Mouse (Mus musculus): ENCODE results near the gene Noct. TPM values are rescaled to one million over a fixed set of nuclear protein-coding genes. Genes with fewer than 3 reads are reported as not detected.

The Noct gene
- total RNA-seq, 1 experiment: 53.4 TPM

DNA sequence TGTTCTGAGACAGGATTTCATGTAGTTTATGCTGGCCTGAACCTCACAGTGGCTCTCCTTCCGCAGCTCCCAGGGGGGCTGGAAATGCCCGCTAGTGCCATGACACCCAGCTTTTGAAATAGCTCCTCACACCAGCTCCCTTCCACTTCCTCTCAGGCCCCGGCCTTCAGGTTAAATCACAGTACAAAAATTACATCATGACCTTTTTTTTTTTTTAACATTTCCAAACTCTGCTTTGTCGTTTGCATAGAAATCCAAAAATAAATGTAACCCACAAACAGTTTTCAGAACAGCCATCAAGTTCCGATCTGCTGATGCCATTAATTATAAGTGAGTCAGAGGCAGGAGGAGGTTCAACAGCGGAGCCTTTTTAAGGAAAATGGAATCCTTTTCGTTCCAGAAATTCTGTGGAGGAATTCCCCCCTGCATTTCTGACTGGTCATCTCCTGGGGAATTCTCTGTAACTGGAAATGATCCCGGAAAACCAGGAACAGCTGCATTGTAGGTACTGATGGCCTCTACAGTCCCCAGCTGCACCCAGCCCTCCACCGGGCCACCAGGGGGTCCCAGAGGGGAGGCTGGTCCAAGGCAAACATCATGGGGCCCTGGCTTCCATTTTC, 27.0 kb upstream of the Noct start:
- Histone ChIP-seq H3K36me3 (ENCODE audit: control insufficient read depth, insufficient read depth, low read length, poor library complexity, severe bottlenecking) (no peaks in the 10 kb centered on the region), H3K9ac (ENCODE audit: insufficient read depth, low read depth, low read length, poor library complexity, severe bottlenecking) (no peak overlapping the region), H3K4me1 (ENCODE audit: control insufficient read depth in 2 of 2, insufficient read depth in 2 of 2, low read length in 2 of 2, poor library complexity in 1 of 2) (peaks cover 2 to 9% of the 10 kb centered on the region in 2 experiments; a peak in 3 of 4 replicates), H3K9me3 (ENCODE audit: control insufficient read depth, insufficient read depth, low read depth, low read length) (no peaks in the 10 kb centered on the region), H3K27ac (ENCODE audit: insufficient read depth, low read depth, low read length, poor library complexity, severe bottlenecking) (no peak overlapping the region), H3K4me3 (ENCODE audit: insufficient read depth in 1 of 2, low read depth in 1 of 2, low read length in 2 of 2, poor library complexity in 1 of 2, severe bottlenecking in 1 of 2) (0 out of 4 replicates have a peak overlapping the region, but pooled peaks of 1 of the 2 experiments have one; percentile 2)
- no peak for TF ChIP-seq CHD2 (IDR thresholded peaks at IDR 0.05; ENCODE audit: low read depth, low read length)
- no peak for TF ChIP-seq MAFK (IDR thresholded peaks at IDR 0.05; ENCODE audit: insufficient read depth, low read depth, low read length)
- TF ChIP-seq ZC3H11A (IDR thresholded peaks at IDR 0.05; ENCODE audit: borderline replicate concordance, low read depth, low read length): no peak
- no peak for TF ChIP-seq HCFC1 (IDR thresholded peaks at IDR 0.05; ENCODE audit: borderline replicate concordance, insufficient read depth, low read length)
- TF ChIP-seq ZNF384 (IDR thresholded peaks at IDR 0.05; ENCODE audit: low read depth, low read length): no peak
- no peak for DNase-seq (ENCODE audit: low read depth, low spot score)
- in situ Hi-C loops (cut with MboI; ENCODE audit: low sequenced_read_pairs in 2 of 2, unreplicated experiment in 2 of 2): no loop called here

- Histone ChIP-seq H3K4me3 (ENCODE audit: insufficient read depth in 1 of 2, low read depth in 1 of 2, low read length in 2 of 2, poor library complexity in 1 of 2, severe bottlenecking in 1 of 2) (no peak overlapping the region), H3K36me3 (ENCODE audit: control insufficient read depth, insufficient read depth, low read length, poor library complexity, severe bottlenecking) (no peaks in the 10 kb centered on the region), H3K9ac (ENCODE audit: insufficient read depth, low read depth, low read length, poor library complexity, severe bottlenecking) (no peak overlapping the region; the same call in 1 of the 2 replicates), H3K27ac (ENCODE audit: insufficient read depth, low read depth, low read length, poor library complexity, severe bottlenecking) (no peak overlapping the region), H3K9me3 (ENCODE audit: control insufficient read depth, insufficient read depth, low read depth, low read length) (no peaks in the 10 kb centered on the region), H3K4me1 (ENCODE audit: control insufficient read depth in 2 of 2, insufficient read depth in 2 of 2, low read length in 2 of 2, poor library complexity in 1 of 2) (peaks cover 2 to 9% of the 10 kb centered on the region in 2 experiments; a peak in 3 of 4 replicates)
- DNase-seq (ENCODE audit: low read depth, low spot score): no peak
- in situ Hi-C loops (cut with MboI; ENCODE audit: low sequenced_read_pairs in 2 of 2, unreplicated experiment in 2 of 2): no loop called here
- no peak for TF ChIP-seq CHD2 (IDR thresholded peaks at IDR 0.05; ENCODE audit: low read depth, low read length)
- TF ChIP-seq MAFK (IDR thresholded peaks at IDR 0.05; ENCODE audit: insufficient read depth, low read depth, low read length): no peak
- no peak for TF ChIP-seq HCFC1 (IDR thresholded peaks at IDR 0.05; ENCODE audit: borderline replicate concordance, insufficient read depth, low read length)
- TF ChIP-seq ZC3H11A (IDR thresholded peaks at IDR 0.05; ENCODE audit: borderline replicate concordance, low read depth, low read length): no peak
- TF ChIP-seq ZNF384 (IDR thresholded peaks at IDR 0.05; ENCODE audit: low read depth, low read length): no peak
Observed at GRCm38 (mm10) chr3:51198291-51198690, 26.0 kb upstream of the Noct start.

DNA sequence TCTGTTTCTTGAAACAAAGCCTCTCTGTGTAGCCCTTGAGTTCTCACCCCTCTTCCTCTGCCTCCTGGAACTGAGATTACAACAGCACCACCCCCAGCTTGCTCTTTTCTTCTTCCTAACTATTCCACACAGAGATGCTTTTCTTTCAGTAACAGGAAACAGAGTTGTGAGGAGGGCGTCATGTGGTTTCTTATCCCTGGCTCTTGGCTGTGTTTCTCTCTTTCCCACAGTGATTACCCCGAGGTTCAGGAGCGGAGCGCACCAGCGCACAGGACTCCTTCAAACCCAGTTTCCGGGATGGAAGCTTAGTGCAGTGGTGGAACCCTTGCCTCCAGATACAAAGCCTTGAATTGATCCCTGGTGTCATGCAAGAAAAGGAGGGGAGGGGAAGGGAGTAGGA, 25.1 kb upstream of the Noct start:
- Histone ChIP-seq H3K36me3 (ENCODE audit: control insufficient read depth, insufficient read depth, low read length, poor library complexity, severe bottlenecking) (no peaks in the 10 kb centered on the region), H3K9me3 (ENCODE audit: control insufficient read depth, insufficient read depth, low read depth, low read length) (no peaks in the 10 kb centered on the region), H3K9ac (ENCODE audit: insufficient read depth, low read depth, low read length, poor library complexity, severe bottlenecking) (no peak overlapping the region), H3K4me3 (ENCODE audit: insufficient read depth in 1 of 2, low read depth in 1 of 2, low read length in 2 of 2, poor library complexity in 1 of 2, severe bottlenecking in 1 of 2) (no peak overlapping the region), H3K4me1 (ENCODE audit: control insufficient read depth in 2 of 2, insufficient read depth in 2 of 2, low read length in 2 of 2, poor library complexity in 1 of 2) (peaks cover 2 to 9% of the 10 kb centered on the region in 2 experiments; a peak in 3 of 4 replicates), H3K27ac (ENCODE audit: insufficient read depth, low read depth, low read length, poor library complexity, severe bottlenecking) (no peak overlapping the region; the same call in 1 of the 2 replicates)
- no peak for TF ChIP-seq ZC3H11A (IDR thresholded peaks at IDR 0.05; ENCODE audit: borderline replicate concordance, low read depth, low read length)
- TF ChIP-seq HCFC1 (IDR thresholded peaks at IDR 0.05; ENCODE audit: borderline replicate concordance, insufficient read depth, low read length): no peak
- no peak for DNase-seq (ENCODE audit: low read depth, low spot score)
- in situ Hi-C loops (cut with MboI; ENCODE audit: low sequenced_read_pairs in 2 of 2, unreplicated experiment in 2 of 2): no loop called here

DNA sequence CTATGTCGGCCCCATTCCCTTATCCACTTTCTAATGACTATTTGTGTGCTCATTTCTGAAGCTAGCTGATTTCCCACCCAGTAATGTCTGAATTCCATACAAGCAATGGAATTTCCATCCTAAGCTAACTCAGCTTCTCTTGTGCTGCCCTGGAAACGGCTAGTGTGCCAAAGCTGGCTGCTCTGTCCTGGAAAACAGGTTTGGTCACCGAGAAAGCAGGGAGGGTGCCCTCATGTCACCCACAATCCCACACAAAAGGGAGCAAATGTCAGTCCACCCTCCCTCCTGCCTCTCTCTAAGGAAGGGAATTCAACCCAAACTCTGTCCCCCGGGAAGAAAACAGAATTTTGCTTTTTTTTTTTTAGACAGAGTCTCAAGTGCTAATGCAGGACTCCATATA, 23.9 kb upstream of the Noct start:
- no peaks in the 10 kb centered on the region for H3K36me3 ChIP-seq (ENCODE audit: control insufficient read depth, insufficient read depth, low read length, poor library complexity, severe bottlenecking)
- DNase-seq (ENCODE audit: low read depth, low spot score): no peak
- in situ Hi-C loops (cut with MboI; ENCODE audit: low sequenced_read_pairs in 2 of 2, unreplicated experiment in 2 of 2): no loop called here

More for the DNA sequence above, 23.9 kb upstream of the Noct start:
- Histone ChIP-seq H3K4me3 (ENCODE audit: insufficient read depth in 1 of 2, low read depth in 1 of 2, low read length in 2 of 2, poor library complexity in 1 of 2, severe bottlenecking in 1 of 2) (no peak overlapping the region), H3K4me1 (ENCODE audit: control insufficient read depth in 2 of 2, insufficient read depth in 2 of 2, low read length in 2 of 2, poor library complexity in 1 of 2) (peaks cover 2 to 9% of the 10 kb centered on the region in 2 experiments; a peak in 3 of 4 replicates), H3K9me3 (ENCODE audit: control insufficient read depth, insufficient read depth, low read depth, low read length) (no peaks in the 10 kb centered on the region), H3K9ac (ENCODE audit: insufficient read depth, low read depth, low read length, poor library complexity, severe bottlenecking) (no peak overlapping the region), H3K27ac (ENCODE audit: insufficient read depth, low read depth, low read length, poor library complexity, severe bottlenecking) (no peak overlapping the region)
- TF ChIP-seq ZC3H11A (IDR thresholded peaks at IDR 0.05; ENCODE audit: borderline replicate concordance, low read depth, low read length): no peak
- TF ChIP-seq CHD2 (IDR thresholded peaks at IDR 0.05; ENCODE audit: low read depth, low read length): no peak
- no peak for TF ChIP-seq MAFK (IDR thresholded peaks at IDR 0.05; ENCODE audit: insufficient read depth, low read depth, low read length)
- TF ChIP-seq ZNF384 (IDR thresholded peaks at IDR 0.05; ENCODE audit: low read depth, low read length): no peak
- TF ChIP-seq HCFC1 (IDR thresholded peaks at IDR 0.05; ENCODE audit: borderline replicate concordance, insufficient read depth, low read length): no peak
